Mouse (Mus musculus): ENCODE data around the gene Gtf2ird1. TPM values are rescaled to one million over a fixed set of nuclear protein-coding genes. Genes with fewer than 3 reads are reported as not detected.

The Gtf2ird1 gene
- polyA plus RNA-seq, 1 experiment: 94.2 TPM

- Histone ChIP-seq H3K27me3 (ENCODE audit: control insufficient read depth, insufficient read depth, low read length, poor library complexity, severe bottlenecking) (no peaks in the 10 kb centered on the region), H3K4me1 (ENCODE audit: control insufficient read depth, insufficient read depth, low read length) (no peaks in the 10 kb centered on the region), H3K9me3 (replicated peaks; ENCODE audit: control insufficient read depth, insufficient read depth, low read length, poor library complexity, severe bottlenecking) (no peaks in the 10 kb centered on the region), H3K27ac (ENCODE audit: insufficient read depth, low read length) (no peak overlapping the region), H3K9ac (ENCODE audit: low read depth, poor library complexity, severe bottlenecking) (no peak overlapping the region), H3K4me3 (ENCODE audit: low read depth, low read length) (no peak overlapping the region), H3K36me3 (ENCODE audit: control insufficient read depth, insufficient read depth, low read length, poor library complexity, severe bottlenecking) (no peaks in the 10 kb centered on the region)
- TF ChIP-seq EP300 (IDR thresholded peaks at IDR 0.05; ENCODE audit: insufficient read depth, low read depth, low read length): no peak
- TF ChIP-seq CTCF (IDR thresholded peaks at IDR 0.05; ENCODE audit: low read depth, low read length): peak; percentile 85
These were observed 33.9 kb upstream of the Gtf2ird1 start for GRCm38 (mm10) chr5:134490465-134490864.

GRCm38 (mm10) chr5:134489583-134489982 is 33.1 kb upstream of the Gtf2ird1 start:
- H3K36me3 ChIP-seq (ENCODE audit: control insufficient read depth, insufficient read depth, low read length, poor library complexity, severe bottlenecking): no peaks in the 10 kb centered on the region
- no peaks in the 10 kb centered on the region for H3K9me3 ChIP-seq (replicated peaks; ENCODE audit: control insufficient read depth, insufficient read depth, low read length, poor library complexity, severe bottlenecking)
- no peaks in the 10 kb centered on the region for H3K4me1 ChIP-seq (ENCODE audit: control insufficient read depth, insufficient read depth, low read length)
- no peaks in the 10 kb centered on the region for H3K27me3 ChIP-seq (ENCODE audit: control insufficient read depth, insufficient read depth, low read length, poor library complexity, severe bottlenecking)
- H3K4me3 ChIP-seq (ENCODE audit: low read depth, low read length): peak overlapping the region; percentile 32
- TF ChIP-seq EP300 (IDR thresholded peaks at IDR 0.05; ENCODE audit: insufficient read depth, low read depth, low read length): 0 out of 2 replicates have a peak, but pooled peaks have one; percentile 15
- peak; percentile 91 for TF ChIP-seq CTCF (IDR thresholded peaks at IDR 0.05; ENCODE audit: low read depth, low read length)
- TF ChIP-seq POLR2A (IDR thresholded peaks at IDR 0.05; ENCODE audit: insufficient read depth, low read length): no peak
- H3K9ac ChIP-seq (ENCODE audit: low read depth, poor library complexity, severe bottlenecking): peak overlapping the region; percentile 14; the same call in 1 of the 2 replicates
- H3K27ac ChIP-seq (ENCODE audit: insufficient read depth, low read length): no peak overlapping the region

GRCm38 (mm10) chr5:134488596-134488995 is 32.1 kb upstream of the Gtf2ird1 start:
- TF ChIP-seq EP300 (IDR thresholded peaks at IDR 0.05; ENCODE audit: insufficient read depth, low read depth, low read length) (no peak), CTCF (IDR thresholded peaks at IDR 0.05; ENCODE audit: low read depth, low read length) (no peak), POLR2A (IDR thresholded peaks at IDR 0.05; ENCODE audit: insufficient read depth, low read length) (no peak)
- Histone ChIP-seq H3K9ac (ENCODE audit: low read depth, poor library complexity, severe bottlenecking) (no peak overlapping the region), H3K9me3 (replicated peaks; ENCODE audit: control insufficient read depth, insufficient read depth, low read length, poor library complexity, severe bottlenecking) (no peaks in the 10 kb centered on the region), H3K27ac (ENCODE audit: insufficient read depth, low read length) (no peak overlapping the region), H3K36me3 (ENCODE audit: control insufficient read depth, insufficient read depth, low read length, poor library complexity, severe bottlenecking) (no peaks in the 10 kb centered on the region), H3K4me3 (ENCODE audit: low read depth, low read length) (no peak overlapping the region), H3K4me1 (ENCODE audit: control insufficient read depth, insufficient read depth, low read length) (no peaks in the 10 kb centered on the region), H3K27me3 (ENCODE audit: control insufficient read depth, insufficient read depth, low read length, poor library complexity, severe bottlenecking) (no peaks in the 10 kb centered on the region)

- Histone ChIP-seq H3K4me1 (ENCODE audit: control insufficient read depth, insufficient read depth, low read length) (no peaks in the 10 kb centered on the region), H3K27ac (ENCODE audit: insufficient read depth, low read length) (no peak overlapping the region), H3K9me3 (replicated peaks; ENCODE audit: control insufficient read depth, insufficient read depth, low read length, poor library complexity, severe bottlenecking) (no peaks in the 10 kb centered on the region), H3K4me3 (ENCODE audit: low read depth, low read length) (no peak overlapping the region), H3K36me3 (ENCODE audit: control insufficient read depth, insufficient read depth, low read length, poor library complexity, severe bottlenecking) (no peaks in the 10 kb centered on the region), H3K27me3 (ENCODE audit: control insufficient read depth, insufficient read depth, low read length, poor library complexity, severe bottlenecking) (no peaks in the 10 kb centered on the region), H3K9ac (ENCODE audit: low read depth, poor library complexity, severe bottlenecking) (no peak overlapping the region)
- TF ChIP-seq POLR2A (IDR thresholded peaks at IDR 0.05; ENCODE audit: insufficient read depth, low read length): no peak
These were observed 31.5 kb upstream of the Gtf2ird1 start for GRCm38 (mm10) chr5:134488042-134488441.

- H3K27me3 ChIP-seq (ENCODE audit: control insufficient read depth, insufficient read depth, low read length, poor library complexity, severe bottlenecking): no peaks in the 10 kb centered on the region
- 0 out of 2 replicates have a peak, but pooled peaks have one; percentile 21 for TF ChIP-seq EP300 (IDR thresholded peaks at IDR 0.05; ENCODE audit: insufficient read depth, low read depth, low read length)
- peak; percentile 98 for TF ChIP-seq CTCF (IDR thresholded peaks at IDR 0.05; ENCODE audit: low read depth, low read length)
- no peak for TF ChIP-seq POLR2A (IDR thresholded peaks at IDR 0.05; ENCODE audit: insufficient read depth, low read length)
- no peaks in the 10 kb centered on the region for H3K4me1 ChIP-seq (ENCODE audit: control insufficient read depth, insufficient read depth, low read length)
- no peaks in the 10 kb centered on the region for H3K9me3 ChIP-seq (replicated peaks; ENCODE audit: control insufficient read depth, insufficient read depth, low read length, poor library complexity, severe bottlenecking)
- no peak overlapping the region for H3K4me3 ChIP-seq (ENCODE audit: low read depth, low read length)
- no peak overlapping the region for H3K27ac ChIP-seq (ENCODE audit: insufficient read depth, low read length)
- no peaks in the 10 kb centered on the region for H3K36me3 ChIP-seq (ENCODE audit: control insufficient read depth, insufficient read depth, low read length, poor library complexity, severe bottlenecking)
- no peak overlapping the region for H3K9ac ChIP-seq (ENCODE audit: low read depth, poor library complexity, severe bottlenecking)
These were observed 29.6 kb upstream of the Gtf2ird1 start for GRCm38 (mm10) chr5:134485900-134486665.

- TF ChIP-seq CTCF (IDR thresholded peaks at IDR 0.05; ENCODE audit: low read depth, low read length): no peak
- TF ChIP-seq POLR2A (IDR thresholded peaks at IDR 0.05; ENCODE audit: insufficient read depth, low read length): no peak
- no peak for TF ChIP-seq EP300 (IDR thresholded peaks at IDR 0.05; ENCODE audit: insufficient read depth, low read depth, low read length)
- Histone ChIP-seq H3K36me3 (ENCODE audit: control insufficient read depth, insufficient read depth, low read length, poor library complexity, severe bottlenecking) (no peaks in the 10 kb centered on the region), H3K27ac (ENCODE audit: insufficient read depth, low read length) (no peak overlapping the region), H3K27me3 (ENCODE audit: control insufficient read depth, insufficient read depth, low read length, poor library complexity, severe bottlenecking) (no peaks in the 10 kb centered on the region), H3K9ac (ENCODE audit: low read depth, poor library complexity, severe bottlenecking) (no peak overlapping the region), H3K9me3 (replicated peaks; ENCODE audit: control insufficient read depth, insufficient read depth, low read length, poor library complexity, severe bottlenecking) (no peaks in the 10 kb centered on the region), H3K4me3 (ENCODE audit: low read depth, low read length) (no peak overlapping the region), H3K4me1 (ENCODE audit: control insufficient read depth, insufficient read depth, low read length) (no peaks in the 10 kb centered on the region)
These were observed 28.7 kb upstream of the Gtf2ird1 start for GRCm38 (mm10) chr5:134485183-134485730.

All from ES-Bruce4 (cell line).